Mouse (Mus musculus): ENCODE data around the gene Ooep. TPM values are rescaled to one million over a fixed set of nuclear protein-coding genes. Genes with fewer than 3 reads are reported as not detected.
"Not testable (repeated sequence)": the region's sequence is repeated elsewhere in the genome, so short reads cannot be mapped to it uniquely, and the experiment has no call there.

The Ooep gene
- polyA plus RNA-seq, 1 experiment: not detected

DNA sequence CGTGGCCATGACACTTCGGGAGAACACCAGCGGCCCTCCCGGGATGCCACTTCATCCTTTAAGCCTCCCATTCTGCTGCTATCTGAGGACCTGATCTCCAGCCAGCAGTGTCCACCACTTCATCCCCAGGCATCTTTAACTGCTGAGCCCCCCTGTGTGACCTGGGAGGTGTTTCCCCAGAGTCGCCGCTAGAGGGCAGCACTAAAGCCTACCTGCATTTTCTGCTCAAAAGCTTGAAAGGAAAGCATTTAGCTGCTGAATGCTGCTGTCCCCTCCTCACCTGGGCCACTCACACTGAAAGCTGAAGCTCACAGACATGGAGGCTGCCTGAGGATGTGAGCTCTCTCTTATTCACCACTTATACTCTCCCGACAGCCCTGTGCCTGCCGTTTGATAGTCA, 38.2 kb downstream of the Ooep start:
- not testable (repeated sequence) for H3K4me3 ChIP-seq (ENCODE audit: control insufficient read depth, low read depth, low read length); H3K4me1 ChIP-seq (ENCODE audit: control insufficient read depth, insufficient read depth, low read length); H3K27me3 ChIP-seq (ENCODE audit: control insufficient read depth, insufficient read depth, low read length); H3K27ac ChIP-seq (ENCODE audit: control insufficient read depth, insufficient read depth, low read depth, low read length); H3K36me3 ChIP-seq (ENCODE audit: control insufficient read depth, insufficient read depth, low read length)
- TF ChIP-seq CTCF (IDR thresholded peaks at IDR 0.05; ENCODE audit: control insufficient read depth, insufficient read depth, insufficient replicate concordance, low read depth, low read length): peak; percentile 81

DNA sequence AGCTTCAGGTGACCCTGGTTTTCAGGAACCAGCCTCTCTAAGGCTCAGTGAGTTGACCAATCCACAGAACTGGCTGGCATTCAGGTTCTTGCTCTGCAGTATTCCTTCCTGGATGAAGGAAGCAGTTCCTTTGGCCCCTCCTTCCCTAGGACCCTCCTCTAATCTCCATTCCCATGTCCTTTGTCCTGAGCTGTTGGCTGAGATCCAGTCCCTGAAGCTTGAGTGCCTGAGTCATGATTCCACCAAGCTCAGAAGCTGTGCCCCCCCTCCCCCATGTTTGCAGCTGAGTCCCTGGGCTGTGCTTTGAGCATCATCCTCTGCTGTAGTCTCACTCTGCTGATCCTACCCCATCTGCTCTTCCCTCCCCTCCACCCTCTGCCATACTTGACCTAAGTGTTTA, 41.5 kb downstream of the Ooep start:
- not testable (repeated sequence) for H3K27ac ChIP-seq (ENCODE audit: control insufficient read depth, insufficient read depth, low read depth, low read length); H3K4me3 ChIP-seq (ENCODE audit: control insufficient read depth, low read depth, low read length); H3K36me3 ChIP-seq (ENCODE audit: control insufficient read depth, insufficient read depth, low read length); H3K4me1 ChIP-seq (ENCODE audit: control insufficient read depth, insufficient read depth, low read length); H3K27me3 ChIP-seq (ENCODE audit: control insufficient read depth, insufficient read depth, low read length)

DNA sequence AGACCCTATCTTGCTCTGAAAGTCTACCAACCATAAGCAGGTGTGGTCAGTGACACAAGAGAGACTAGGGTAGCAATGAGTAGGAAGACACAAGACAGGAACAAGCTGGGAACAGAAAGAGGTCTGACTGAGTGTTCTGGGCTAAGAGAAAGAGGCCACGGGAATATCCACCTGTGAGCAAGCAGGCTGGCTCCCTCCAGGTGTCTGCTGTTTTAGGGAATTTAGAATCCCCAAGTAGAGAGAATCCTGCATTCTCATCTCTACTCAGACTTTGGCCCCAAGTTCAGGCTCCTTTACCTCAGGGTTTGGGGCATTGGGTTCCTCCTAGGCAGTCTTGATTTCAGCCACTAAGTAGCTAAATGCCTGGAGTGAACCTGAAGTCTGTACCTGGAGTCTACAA, 51.2 kb downstream of the Ooep start, which contains the start of gene Omt2b:
Omt2b (plus strand) TSS at position 301 of the 400 bp plus-strand sequence.
- not testable (repeated sequence) for H3K36me3 ChIP-seq (ENCODE audit: control insufficient read depth, insufficient read depth, low read length); H3K27ac ChIP-seq (ENCODE audit: control insufficient read depth, insufficient read depth, low read depth, low read length); H3K4me1 ChIP-seq (ENCODE audit: control insufficient read depth, insufficient read depth, low read length); H3K27me3 ChIP-seq (ENCODE audit: control insufficient read depth, insufficient read depth, low read length); H3K4me3 ChIP-seq (ENCODE audit: control insufficient read depth, low read depth, low read length)

Other genes starting within 250 kb of the Ooep start
- 29.3 and 38.7 TPM in 2 replicates for gene Gsta4, start 196.0 kb downstream of the Ooep start, polyA plus RNA-seq (2012; rRNA removed)
- 0.18 TPM in 1 of 2 replicates, not detected in the other for gene Gsta1, start 148.1 kb downstream of the Ooep start, polyA plus RNA-seq (2012; rRNA removed)
- gene Gm3776, start 121.6 kb downstream of the Ooep start, polyA plus RNA-seq (2012; rRNA removed): not detected in 2 replicates
- gene Gm10639, start 88.8 kb downstream of the Ooep start, polyA plus RNA-seq (2012; rRNA removed): not detected in 2 replicates
- not detected in 2 replicates for gene Omt2a, start 63.9 kb downstream of the Ooep start, polyA plus RNA-seq (2012; rRNA removed)
- not detected in 2 replicates for gene Omt2b, start 51.1 kb downstream of the Ooep start, polyA plus RNA-seq (2012; rRNA removed)
- 8.7 and 12.8 TPM in 2 replicates for gene Gsta2, start 22.9 kb downstream of the Ooep start, polyA plus RNA-seq (2012; rRNA removed)
- gene Dppa5a, start 10.5 kb downstream of the Ooep start, polyA plus RNA-seq (2012; rRNA removed): 0.47 and 1.2 TPM in 2 replicates
- gene Ddx43, start 17.1 kb upstream of the Ooep start, polyA plus RNA-seq (2012; rRNA removed): 3.0 and 4.0 TPM in 2 replicates
- 0.09 and 0.10 TPM in 2 replicates for gene Cgas, start 64.5 kb upstream of the Ooep start, polyA plus RNA-seq (2012; rRNA removed)
- gene Mto1, start 69.5 kb upstream of the Ooep start, polyA plus RNA-seq (2012; rRNA removed): 11.5 and 12.3 TPM in 2 replicates
- 3.4 and 3.7 TPM in 2 replicates for gene Gm17324, start 70.1 kb upstream of the Ooep start, polyA plus RNA-seq (2012; rRNA removed)
- gene Eef1a1, start 110.4 kb upstream of the Ooep start, polyA plus RNA-seq (2012; rRNA removed): 2,003 and 2,102 TPM in 2 replicates
- gene Slc17a5, start 209.3 kb upstream of the Ooep start, polyA plus RNA-seq (2012; rRNA removed): 1.9 and 2.2 TPM in 2 replicates
- gene Cd109, start 236.8 kb upstream of the Ooep start, polyA plus RNA-seq (2012; rRNA removed): 6.1 and 7.6 TPM in 2 replicates